Mouse (Mus musculus): Measurements from ENCODE around the gene Mrpl55. TPM values are rescaled to one million over a fixed set of nuclear protein-coding genes. Genes with fewer than 3 reads are reported as not detected.

Mrpl55 gene
- polyA plus RNA-seq, 1 experiment from 2014 or later: 119 TPM

DNA sequence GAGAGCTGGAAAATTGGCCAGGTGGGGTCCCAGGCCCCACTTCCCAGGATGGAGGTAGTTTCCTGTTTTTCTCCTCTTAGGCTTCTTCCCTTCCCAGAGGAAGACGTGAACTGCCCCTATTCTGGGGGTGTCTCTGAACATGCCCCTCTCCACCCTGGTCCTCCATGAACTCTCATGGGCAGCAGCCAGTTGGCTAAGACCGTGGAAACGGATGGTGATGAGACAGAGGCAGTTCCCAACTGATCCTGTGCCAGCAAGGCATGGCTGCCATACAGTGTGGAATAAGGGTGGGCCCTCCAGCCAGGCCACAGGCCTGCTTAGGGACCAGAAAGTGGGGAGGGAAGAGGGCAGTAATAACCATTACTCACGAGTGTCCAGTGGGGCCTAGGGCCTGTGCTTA, 31.7 kb upstream of the Mrpl55 start:
- 76% methylated on average over 4 of the region's 4 CpGs for WGBS
- Histone ChIP-seq H3K27ac (replicated peaks) (no peak overlapping the region), H3K9me3 (no peaks in the 10 kb centered on the region), H3K4me1 (no peaks in the 10 kb centered on the region), H3K4me3 (no peak overlapping the region), H3K36me3 (replicated peaks) (no peaks in the 10 kb centered on the region), H3K27me3 (replicated peaks; ENCODE audit: low read depth, poor library complexity, severe bottlenecking) (peaks cover 35% of the 10 kb centered on the region)
- no peak for DNase-seq (ENCODE audit: low spot score)

DNA sequence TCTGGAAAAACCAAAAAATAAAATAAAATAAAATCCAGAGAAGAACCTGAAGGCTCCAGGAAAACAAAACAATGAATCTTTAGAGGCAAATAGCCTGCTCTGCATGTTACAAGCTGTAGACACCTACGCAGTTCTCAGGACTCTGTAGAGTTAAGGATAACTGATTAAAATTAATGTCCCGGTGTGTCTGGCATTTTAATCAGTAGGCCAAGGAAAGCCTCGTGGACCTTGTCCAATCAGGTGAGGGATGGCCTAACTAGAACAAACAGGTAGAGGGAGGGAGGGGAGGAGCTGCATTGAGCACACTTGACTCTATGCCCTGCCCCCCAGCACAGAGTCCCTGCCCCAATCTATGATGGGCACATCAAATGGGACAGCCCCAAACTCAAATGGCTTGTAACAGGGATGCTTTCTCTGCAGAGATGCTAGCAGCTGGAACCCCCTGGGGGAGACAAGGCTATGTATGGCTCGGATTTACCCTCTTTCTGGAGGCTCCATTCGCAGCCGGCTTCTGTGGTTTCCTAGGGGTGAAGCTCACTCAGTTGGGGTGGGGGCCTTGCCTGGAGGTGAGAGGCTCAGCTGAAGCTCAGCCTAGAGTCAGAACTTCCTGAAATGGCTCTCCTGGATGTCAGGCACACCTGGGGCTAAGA, 28.0 kb upstream of the Mrpl55 start:
- no peak for DNase-seq (ENCODE audit: low spot score)
- no peaks in the 10 kb centered on the region for H3K9me3 ChIP-seq
- H3K4me1 ChIP-seq: peaks cover 11% of the 10 kb centered on the region
- H3K4me3 ChIP-seq: no peak overlapping the region
- no peak overlapping the region for H3K27ac ChIP-seq (replicated peaks)
- H3K36me3 ChIP-seq (replicated peaks): no peaks in the 10 kb centered on the region
- peaks cover 73% of the 10 kb centered on the region for H3K27me3 ChIP-seq (replicated peaks; ENCODE audit: low read depth, poor library complexity, severe bottlenecking)
- WGBS: 58% methylated on average over 6 of the region's 6 CpGs

DNA sequence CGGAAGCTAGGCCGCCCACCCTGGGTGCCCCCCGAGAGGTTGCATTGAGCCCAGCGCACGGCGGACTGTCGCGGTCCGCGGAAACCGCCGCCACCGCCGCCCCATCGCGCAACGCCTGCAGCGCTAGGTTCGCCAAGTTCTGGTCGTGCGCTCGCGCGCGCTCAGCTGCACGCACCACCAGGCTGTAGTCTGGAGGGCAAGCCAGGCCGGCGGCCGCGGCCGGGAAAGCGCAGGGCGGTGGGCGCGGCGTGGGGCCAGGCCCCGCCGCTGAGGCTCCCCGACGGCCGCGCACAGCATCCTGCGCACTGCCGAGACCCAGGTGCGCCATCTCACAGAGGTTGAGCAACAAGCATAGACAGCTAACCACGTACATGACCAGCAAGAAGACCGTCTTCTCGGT, 25.8 kb upstream of the Mrpl55 start:
- no peaks in the 10 kb centered on the region for H3K36me3 ChIP-seq (replicated peaks)
- H3K9me3 ChIP-seq: no peaks in the 10 kb centered on the region
- peak; percentile 21 for DNase-seq (ENCODE audit: low spot score)
- peak overlapping the region; percentile 34 for H3K4me3 ChIP-seq
- no peak overlapping the region for H3K27ac ChIP-seq (replicated peaks)
- WGBS: 4% methylated on average over 48 of the region's 48 CpGs
- peaks cover 11% of the 10 kb centered on the region for H3K4me1 ChIP-seq
- peaks cover 87% of the 10 kb centered on the region for H3K27me3 ChIP-seq (replicated peaks; ENCODE audit: low read depth, poor library complexity, severe bottlenecking)

DNA sequence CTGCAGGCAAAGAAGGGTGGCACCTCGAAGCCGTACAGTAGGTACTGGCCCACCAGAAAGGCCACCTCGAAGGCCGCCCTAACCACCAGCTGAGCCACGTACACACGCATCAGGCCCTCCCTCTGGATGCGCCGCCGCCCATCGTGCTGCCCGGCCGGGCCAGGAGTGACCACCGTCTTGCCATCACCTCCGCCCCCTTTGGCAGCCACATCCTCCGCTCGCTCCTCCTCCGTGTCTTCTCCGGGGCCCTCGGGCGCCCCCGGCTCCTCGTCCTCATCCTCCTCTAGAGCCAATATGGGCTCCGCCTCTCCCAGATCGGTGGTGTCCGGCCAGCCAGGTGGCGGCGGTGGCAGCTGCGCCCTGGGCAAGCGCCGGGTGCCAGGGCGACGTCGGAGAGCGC, 25.4 kb upstream of the Mrpl55 start:
- DNase-seq (ENCODE audit: low spot score): no peak
- Histone ChIP-seq H3K36me3 (replicated peaks) (no peaks in the 10 kb centered on the region), H3K4me1 (peaks cover 11% of the 10 kb centered on the region), H3K27ac (replicated peaks) (no peak overlapping the region), H3K4me3 (peak overlapping the region; percentile 34), H3K9me3 (no peaks in the 10 kb centered on the region), H3K27me3 (replicated peaks; ENCODE audit: low read depth, poor library complexity, severe bottlenecking) (peaks cover 89% of the 10 kb centered on the region)
- WGBS: 5% methylated on average over 34 of the region's 34 CpGs

DNA sequence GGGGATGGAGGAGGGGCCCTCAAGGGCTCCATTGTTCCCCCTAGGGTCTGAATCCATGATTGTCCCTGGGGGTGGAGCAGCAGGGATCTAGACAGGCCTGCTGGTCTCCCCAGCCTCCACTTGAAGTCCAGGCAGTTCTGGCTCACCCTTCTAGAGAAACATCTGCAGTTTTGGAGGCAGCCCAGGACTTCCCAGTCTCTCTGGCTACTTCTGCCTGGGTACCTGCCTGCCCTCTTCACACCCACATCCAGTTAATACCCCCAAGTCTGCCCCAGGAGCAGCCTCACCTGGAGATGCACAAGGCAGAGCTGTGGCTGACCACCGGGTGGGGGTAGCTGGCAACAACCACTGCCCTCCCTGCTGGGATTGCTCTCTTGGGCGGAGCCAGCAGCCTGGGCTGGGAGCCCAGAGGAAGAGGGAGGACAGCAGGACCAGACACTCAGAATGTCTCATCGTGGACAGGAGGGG, 19.4 kb upstream of the Mrpl55 start, which contains the start of gene Gjc2:
TSS of gene Gjc2 (minus strand) at position 350 of the 468 bp plus-strand sequence.
- Histone ChIP-seq H3K4me3 (no peak within 1 kb of the TSS), H3K27me3 (replicated peaks; ENCODE audit: low read depth, poor library complexity, severe bottlenecking) (peaks cover 35% of the 10 kb centered on the region), H3K36me3 (replicated peaks) (peaks cover 54% of the 10 kb centered on the region), H3K4me1 (no peaks in the 10 kb centered on the region), H3K9me3 (no peaks in the 10 kb centered on the region), H3K27ac (replicated peaks) (no peak within 1 kb of the TSS)
- WGBS: 37% methylated on average over 3 of the region's 3 CpGs
- no peak for DNase-seq (ENCODE audit: low spot score)

DNA sequence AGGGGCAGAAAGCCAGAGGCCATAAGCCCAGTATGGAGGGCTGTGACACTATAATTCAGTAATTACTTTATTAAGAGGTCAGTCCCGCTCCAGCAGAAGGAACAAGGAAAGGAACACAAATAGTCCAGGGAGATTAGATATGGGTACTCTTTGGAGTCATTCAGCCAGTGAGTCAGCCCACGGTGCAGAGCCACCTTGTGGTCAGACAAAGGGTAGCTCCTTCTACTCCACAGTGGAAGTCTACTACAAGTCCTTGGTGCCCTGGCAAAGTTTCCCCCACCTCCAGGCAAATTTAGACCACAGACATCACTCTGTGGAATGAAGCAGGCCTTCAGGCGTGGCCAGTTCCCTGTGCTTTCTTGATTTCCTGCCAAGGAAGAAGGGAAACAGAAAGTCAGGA, 18.5 kb upstream of the Mrpl55 start:
- peak; percentile 45 for DNase-seq (ENCODE audit: low spot score)
- no peak overlapping the region for H3K27ac ChIP-seq (replicated peaks)
- WGBS: 47% methylated on average over 3 of the region's 3 CpGs

DNA sequence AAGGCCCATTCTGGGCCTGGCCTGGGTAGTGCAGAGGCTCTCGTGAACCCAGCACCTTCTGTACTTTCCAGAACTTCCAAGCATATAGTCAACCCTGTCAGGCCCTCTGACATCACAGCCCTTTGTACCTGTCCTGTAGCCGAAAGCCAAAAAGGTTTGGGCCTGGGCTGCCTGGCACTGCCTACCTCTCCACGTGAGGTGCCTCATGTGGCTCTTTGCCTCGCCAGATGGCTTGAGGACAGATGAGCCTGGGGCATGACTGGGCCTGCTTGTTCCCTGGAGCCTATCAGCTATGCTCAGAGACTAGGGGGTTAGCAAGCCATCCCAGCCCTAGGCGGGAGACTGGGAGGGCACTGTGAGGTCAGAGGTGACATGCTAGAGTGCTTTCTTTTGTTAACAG, 16.8 kb upstream of the Mrpl55 start:
- 81% methylated on average over 5 of the region's 5 CpGs for WGBS
- no peak for DNase-seq (ENCODE audit: low spot score)

More for the DNA sequence above, 18.5 kb upstream of the Mrpl55 start:
- peaks cover 54% of the 10 kb centered on the region for H3K36me3 ChIP-seq (replicated peaks)
- H3K4me1 ChIP-seq: no peaks in the 10 kb centered on the region
- peaks cover 26% of the 10 kb centered on the region for H3K27me3 ChIP-seq (replicated peaks; ENCODE audit: low read depth, poor library complexity, severe bottlenecking)
- no peaks in the 10 kb centered on the region for H3K9me3 ChIP-seq
- H3K4me3 ChIP-seq: no peak overlapping the region

DNA sequence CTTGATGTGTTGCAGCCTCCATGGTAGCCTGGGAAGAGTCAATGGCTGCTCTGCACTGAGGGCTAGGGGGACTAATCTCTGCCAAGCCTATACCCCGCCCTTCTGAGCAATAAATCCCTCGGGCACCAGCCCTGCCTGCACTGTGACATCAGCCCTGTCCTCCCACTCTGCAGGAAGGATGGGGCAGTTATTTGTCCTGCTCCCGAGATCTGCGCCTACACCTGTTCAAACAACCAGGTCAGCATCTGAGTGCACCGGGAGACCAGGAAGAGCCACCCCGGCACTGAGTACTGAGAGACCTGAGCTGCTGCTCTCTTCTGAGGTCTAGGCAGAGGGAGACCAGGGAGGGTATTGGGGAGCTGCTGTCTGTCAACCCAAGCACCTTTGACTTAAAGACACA, 14.6 kb upstream of the Mrpl55 start:
- no peak for DNase-seq (ENCODE audit: low spot score)
- Histone ChIP-seq H3K4me1 (peaks cover 12% of the 10 kb centered on the region), H3K27ac (replicated peaks) (no peak overlapping the region), H3K36me3 (replicated peaks) (peaks cover 47% of the 10 kb centered on the region), H3K9me3 (no peaks in the 10 kb centered on the region), H3K4me3 (no peak overlapping the region), H3K27me3 (replicated peaks; ENCODE audit: low read depth, poor library complexity, severe bottlenecking) (no peaks in the 10 kb centered on the region)
- 88% methylated on average over 6 of the region's 6 CpGs for WGBS

More for the DNA sequence above, 16.8 kb upstream of the Mrpl55 start:
- H3K9me3 ChIP-seq: no peaks in the 10 kb centered on the region
- H3K4me1 ChIP-seq: peaks cover 5% of the 10 kb centered on the region; the same call in 1 of the 2 replicates
- no peak overlapping the region for H3K27ac ChIP-seq (replicated peaks)
- H3K27me3 ChIP-seq (replicated peaks; ENCODE audit: low read depth, poor library complexity, severe bottlenecking): 0 out of 2 replicates have a peak, but pooled peaks cover 10% of the 10 kb centered on the region
- H3K4me3 ChIP-seq: no peak overlapping the region
- peaks cover 54% of the 10 kb centered on the region for H3K36me3 ChIP-seq (replicated peaks)

DNA sequence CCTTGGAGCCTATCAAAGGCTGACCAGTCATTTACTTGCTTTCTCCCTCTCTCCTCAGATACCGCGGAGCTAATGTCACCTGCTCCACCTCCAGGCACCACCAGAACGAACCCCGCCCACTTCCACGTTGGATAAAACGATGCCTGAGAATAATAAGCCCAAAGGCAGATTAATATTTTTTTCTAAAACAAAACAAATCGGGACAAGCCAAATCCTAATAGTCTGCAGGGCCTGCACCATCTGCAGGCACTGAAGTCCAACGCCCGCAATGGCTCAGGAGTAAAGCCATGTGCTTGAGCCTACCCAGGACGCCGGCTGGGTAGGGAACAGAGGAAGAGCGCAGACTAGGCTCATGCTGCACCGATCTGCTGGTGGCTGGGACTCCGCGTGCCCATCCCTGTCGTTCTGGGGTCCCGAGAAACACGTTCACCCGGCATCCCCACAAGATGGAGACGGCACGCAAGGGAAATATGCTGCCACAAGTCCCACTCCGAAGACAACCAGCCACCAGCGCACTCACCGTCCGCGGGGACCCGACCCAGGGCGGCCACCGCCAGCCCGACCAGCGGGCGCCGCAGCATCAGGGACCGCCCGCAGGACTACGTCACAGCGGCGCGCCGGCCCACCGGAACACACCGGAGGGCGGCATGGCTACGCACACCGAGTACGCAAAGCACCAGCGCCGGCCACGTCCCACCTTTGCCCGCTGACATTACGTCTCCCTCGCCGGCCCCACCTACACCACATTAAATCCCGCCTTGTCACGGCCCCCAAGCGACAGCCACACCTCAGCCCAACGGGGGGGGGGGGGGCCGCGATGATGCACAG, 10.8 kb upstream of the Mrpl55 start:
- H3K27ac ChIP-seq (replicated peaks): peak overlapping the region; percentile 87
- no peaks in the 10 kb centered on the region for H3K27me3 ChIP-seq (replicated peaks; ENCODE audit: low read depth, poor library complexity, severe bottlenecking)
- peaks cover 9% of the 10 kb centered on the region for H3K36me3 ChIP-seq (replicated peaks)
- under 1% methylated on average over 59 of the region's 59 CpGs for WGBS
- H3K4me1 ChIP-seq: peaks cover 12% of the 10 kb centered on the region
- H3K9me3 ChIP-seq: no peaks in the 10 kb centered on the region
- peak; percentile 93 for DNase-seq (ENCODE audit: low spot score)
- peak overlapping the region; percentile 75 for H3K4me3 ChIP-seq

DNA sequence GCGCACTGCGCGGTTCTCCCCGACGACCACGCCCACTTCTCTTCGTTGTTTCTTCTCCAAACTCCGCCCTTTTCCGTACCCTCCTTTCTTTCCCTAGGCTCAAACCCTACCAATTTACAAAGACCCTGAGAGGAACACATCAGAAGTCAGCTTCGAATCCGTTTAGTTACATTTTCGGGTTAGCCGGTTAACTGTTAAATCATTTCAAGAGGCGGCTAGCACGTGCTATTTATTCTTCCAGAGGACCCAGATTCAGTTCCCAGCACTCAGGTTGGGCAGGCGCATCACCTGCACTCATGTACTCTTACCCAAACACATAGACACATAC, 10.3 kb upstream of the Mrpl55 start, which contains the start of gene Guk1:
TSS of gene Guk1 (minus strand) at position 154 of the 328 bp plus-strand sequence.
- no peaks in the 10 kb centered on the region for H3K9me3 ChIP-seq
- 6% methylated on average over 16 of the region's 16 CpGs for WGBS
- H3K4me3 ChIP-seq: peak within 1 kb of the TSS; percentile 75
- DNase-seq (ENCODE audit: low spot score): no peak
- H3K4me1 ChIP-seq: peaks cover 12% of the 10 kb centered on the region
- 0 out of 2 replicates have a peak, but pooled peaks cover 3% of the 10 kb centered on the region for H3K36me3 ChIP-seq (replicated peaks)
- H3K27ac ChIP-seq (replicated peaks): peak within 1 kb of the TSS; percentile 87
- no peaks in the 10 kb centered on the region for H3K27me3 ChIP-seq (replicated peaks; ENCODE audit: low read depth, poor library complexity, severe bottlenecking)

DNA sequence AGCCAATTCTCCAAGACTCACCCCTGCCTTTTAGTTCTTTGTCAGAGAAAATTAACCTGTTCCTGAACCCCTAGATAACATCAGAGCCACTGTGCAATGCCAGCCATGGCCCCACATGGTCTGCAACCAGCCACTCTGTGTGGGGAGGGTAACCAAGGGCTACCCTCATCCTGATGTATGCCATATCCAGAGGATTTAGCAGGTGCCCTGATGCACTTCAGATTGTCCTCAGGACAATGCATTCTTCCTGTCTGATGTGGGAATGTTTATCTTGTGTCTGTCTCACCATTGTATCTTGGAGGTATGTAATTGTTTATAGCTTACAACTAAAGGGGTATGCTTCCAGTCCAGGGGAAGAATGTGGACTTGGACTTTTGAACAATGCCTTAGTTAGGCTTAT, 6.1 kb upstream of the Mrpl55 start:
- peaks cover 18% of the 10 kb centered on the region for H3K36me3 ChIP-seq (replicated peaks)
- H3K9me3 ChIP-seq: no peaks in the 10 kb centered on the region
- H3K27ac ChIP-seq (replicated peaks): no peak overlapping the region
- DNase-seq (ENCODE audit: low spot score): no peak
- H3K4me3 ChIP-seq: no peak overlapping the region
- peaks cover 5% of the 10 kb centered on the region for H3K4me1 ChIP-seq
- H3K27me3 ChIP-seq (replicated peaks; ENCODE audit: low read depth, poor library complexity, severe bottlenecking): no peaks in the 10 kb centered on the region

DNA sequence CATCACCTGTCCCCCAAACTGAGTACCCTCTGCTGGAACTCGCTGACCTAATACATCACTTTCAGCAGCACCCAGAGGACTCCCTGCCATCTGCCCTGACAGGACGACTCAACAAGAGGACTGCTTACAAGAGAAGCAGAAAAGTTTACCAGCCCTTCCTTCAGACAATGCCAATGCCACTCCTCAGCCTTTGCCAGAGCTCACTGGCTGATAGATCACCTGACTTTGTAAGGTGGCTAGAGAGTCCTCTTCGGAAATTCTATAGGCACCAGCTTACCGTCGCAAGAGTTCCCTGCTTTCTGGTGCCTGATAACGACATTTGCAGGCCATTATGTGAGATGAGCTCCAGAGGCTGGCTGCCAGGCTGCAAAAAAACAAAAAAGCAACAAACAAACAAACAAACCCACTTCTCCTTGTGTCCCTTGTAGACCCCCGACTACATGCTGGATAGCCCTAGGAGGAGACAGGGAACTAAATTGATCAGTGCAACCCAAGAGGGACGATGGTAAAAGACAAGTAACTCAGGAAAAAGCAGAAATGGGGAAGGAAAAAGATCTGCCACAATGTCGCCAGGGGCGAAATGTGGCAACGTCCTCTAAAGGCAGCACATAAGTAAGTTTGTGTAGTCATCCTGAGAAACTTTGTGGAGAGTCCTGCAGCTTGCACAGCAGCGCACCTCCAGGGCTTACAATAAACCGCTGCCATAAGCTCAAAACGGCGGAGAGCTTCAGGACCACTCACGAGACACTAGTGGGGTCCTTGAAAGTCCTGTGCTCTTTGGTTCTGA, 877 bp upstream of the Mrpl55 start:
- H3K27ac ChIP-seq (replicated peaks): peak overlapping the region; percentile 85
- no peak for DNase-seq (ENCODE audit: low spot score)
- H3K27me3 ChIP-seq (replicated peaks; ENCODE audit: low read depth, poor library complexity, severe bottlenecking): no peaks in the 10 kb centered on the region
- H3K9me3 ChIP-seq: no peaks in the 10 kb centered on the region
- H3K36me3 ChIP-seq (replicated peaks): peaks cover 43% of the 10 kb centered on the region
- peak overlapping the region; percentile 83 for H3K4me3 ChIP-seq
- WGBS: 36% methylated on average over 16 of the region's 16 CpGs
- H3K4me1 ChIP-seq: peaks cover 17% of the 10 kb centered on the region

Data from embryonic facial prominence, embryonic 10.5 days (tissue).